Mouse (Mus musculus) lung, embryonic 14.5 days (tissue): ENCODE data around the gene Map1b. TPM values are rescaled to one million over a fixed set of nuclear protein-coding genes. Genes with fewer than 3 reads are reported as not detected.

Source experiments
- ATAC-seq: fragments of 200-750 bp; cut with Nextera tagmentation; 2 replicates; pipeline ENCODE4 v1.8.0; 2017; ENCODE audit warnings: mild to moderate bottlenecking, moderate TSS enrichment, moderate library complexity; ENCODE audit not compliant: insufficient read depth
- DNase-seq: peaks from one replicate; pipeline ENCODE4 v3.0.0-alpha.2; 2015
- H3K27ac ChIP-seq: fragments of 300-500 bp; sonication (generic); 2 replicates; pipeline ENCODE4 v1.5.1; 2014; ENCODE audit warnings: low read depth, mild to moderate bottlenecking, moderate library complexity
- H3K27me3 ChIP-seq: fragments of 300-500 bp; sonication (generic); 2 replicates; pipeline ENCODE4 v1.6.1; 2014; ENCODE audit warnings: low read length, control low read depth; ENCODE audit not compliant: insufficient read depth
- H3K36me3 ChIP-seq: fragments of 300-500 bp; sonication (generic); 2 replicates; pipeline ENCODE4 v1.6.1; 2014; ENCODE audit warnings: control low read depth; ENCODE audit not compliant: insufficient read depth
- H3K4me1 ChIP-seq: fragments of 300-500 bp; sonication (generic); 2 replicates; pipeline ENCODE4 v1.6.1; 2014; ENCODE audit warnings: antibody characterized with exemption, control low read depth; ENCODE audit not compliant: insufficient read depth
- H3K4me2 ChIP-seq: fragments of 300-500 bp; sonication (generic); 2 replicates; pipeline ENCODE4 v1.6.1; 2014; ENCODE audit warnings: mild to moderate bottlenecking
- H3K4me3 ChIP-seq: fragments of 300-500 bp; sonication (generic); 2 replicates; pipeline ENCODE4 v1.5.1; 2014; ENCODE audit warnings: low read depth, low read length
- H3K9ac ChIP-seq: fragments of 300-500 bp; sonication (generic); 2 replicates; pipeline ENCODE4 v1.6.1; 2014
- H3K9me3 ChIP-seq: fragments of 300-500 bp; sonication (generic); 2 replicates; pipeline ENCODE4 v1.6.1; 2016; ENCODE audit warnings: low read depth, low read length, control low read depth
- CTCF ChIP-seq: IDR thresholded peaks from 2 replicates; pipeline ENCODE4 v1.5.1; 2016; ENCODE audit warnings: antibody characterized with exemption, low read depth
- WGBS: fragments of 180-500 bp; shearing (Covaris S2); extraction: QIAGEN DNeasy Blood & Tissue Kit; methylation state at CpG from one replicate; pipeline ENCODE4 v1.1.7; 2014; 5-methylcytosine and 5-hydroxymethylcytosine counted together
- polyA plus RNA-seq: library from polyadenylated mRNA; unstranded; fragments of >200 nt; fragmentation: Nextera tagmentation; extraction: Ambion mirVana; gene quantifications from 2 replicates; pipeline ENCODE4 v1.2.1, GENCODE M21; 2014

Gene Map1b
- polyA plus RNA-seq, 1 experiment from 2014 or later, result 73.3 TPM

DNA sequence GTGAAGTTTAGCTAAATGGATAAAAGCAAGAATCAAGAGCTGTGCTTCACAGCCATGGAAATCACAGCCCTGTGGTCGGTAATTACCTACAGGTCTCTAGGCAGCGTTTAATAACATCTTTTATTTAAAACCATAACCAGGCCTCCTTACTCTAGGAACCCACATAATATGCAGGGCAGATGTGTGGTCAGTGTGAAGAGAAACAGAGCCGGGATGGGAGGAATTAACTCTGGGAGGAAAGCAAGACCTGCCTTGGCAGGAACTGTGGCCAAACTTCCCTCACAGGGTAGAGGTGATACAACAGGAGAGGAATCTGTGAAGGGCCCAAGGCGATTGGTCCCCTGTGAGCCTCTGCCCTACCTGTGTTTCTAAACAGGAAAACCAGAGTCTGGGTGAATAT, 66.8 kb downstream of the Map1b start:
- Histone ChIP-seq H3K36me3 (no peaks in the 10 kb centered on the region), H3K27ac (no peak overlapping the region), H3K9ac (no peak overlapping the region), H3K4me2 (no peak overlapping the region), H3K27me3 (no peaks in the 10 kb centered on the region), H3K9me3 (no peaks in the 10 kb centered on the region), H3K4me3 (no peak overlapping the region), H3K4me1 (peaks cover 20% of the 10 kb centered on the region)
- no peak for DNase-seq
- ATAC-seq, result no peak
- WGBS, result 83% methylated on average over 4 of the region's 4 CpGs
- no peak for TF ChIP-seq CTCF

DNA sequence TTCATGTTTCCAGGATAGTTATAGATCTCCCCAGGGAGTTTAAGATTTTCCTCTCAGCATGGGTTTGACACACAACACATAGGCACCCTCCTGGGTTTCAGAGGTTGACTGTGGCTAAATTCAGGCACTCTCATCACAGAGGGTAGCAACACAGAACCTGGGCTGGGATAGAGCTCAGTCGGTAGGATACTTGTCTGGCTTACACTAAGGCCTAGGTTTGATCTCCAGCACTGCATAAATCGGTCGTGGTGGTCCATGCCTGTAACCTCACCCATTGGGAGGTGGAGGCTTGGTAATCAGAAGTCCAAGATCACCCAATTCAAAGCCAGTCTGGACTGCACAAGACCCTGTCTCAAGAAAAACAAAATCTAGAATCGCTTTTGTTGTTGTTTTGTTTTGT, 68.1 kb downstream of the Map1b start:
- DNase-seq (no peak), ATAC-seq (no peak)
- Histone ChIP-seq H3K27me3 (no peaks in the 10 kb centered on the region), H3K4me2 (no peak overlapping the region), H3K4me1 (peaks cover 22% of the 10 kb centered on the region), H3K4me3 (no peak overlapping the region), H3K9ac (no peak overlapping the region), H3K9me3 (no peaks in the 10 kb centered on the region), H3K27ac (no peak overlapping the region), H3K36me3 (no peaks in the 10 kb centered on the region)
- WGBS, result 74% methylated on average over 4 of the region's 4 CpGs
- TF ChIP-seq CTCF, result no peak

DNA sequence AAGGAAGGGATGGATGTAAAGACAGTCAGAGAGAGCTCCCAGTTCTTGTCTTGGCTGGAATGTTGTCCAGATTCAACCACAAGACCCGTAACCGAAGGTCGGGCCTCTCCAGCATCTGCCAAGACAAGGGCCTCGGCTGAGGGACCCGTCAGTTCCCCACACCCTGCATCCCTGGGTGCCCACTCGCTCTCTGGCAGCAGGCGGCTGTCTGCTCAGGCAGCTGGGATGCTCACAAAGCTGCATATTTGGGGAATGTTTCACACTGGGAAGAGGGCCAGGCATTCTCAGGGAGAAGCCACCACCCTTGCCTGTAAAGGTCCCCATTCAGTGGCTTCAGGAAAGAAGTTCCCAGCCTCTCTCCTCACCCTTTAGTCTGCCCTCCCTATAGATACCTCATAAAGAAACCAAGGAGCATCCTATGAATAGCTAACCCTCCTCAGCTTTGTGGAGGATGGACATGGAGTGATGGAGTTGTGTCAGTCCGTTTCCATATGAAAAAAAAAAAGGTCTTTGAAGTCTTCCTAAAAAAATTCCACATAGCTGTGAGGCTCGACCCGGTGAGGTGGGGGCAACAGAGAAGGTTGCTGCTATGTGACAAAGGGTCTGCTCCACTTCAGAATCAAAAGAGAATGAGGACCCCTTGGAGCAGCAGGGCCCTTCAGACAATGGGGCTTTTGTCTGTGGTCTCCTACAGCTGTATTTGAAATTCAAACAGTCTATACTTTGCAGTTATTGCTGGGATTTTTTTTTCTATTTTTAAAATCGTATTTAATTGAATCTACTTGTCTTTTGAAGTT, 68.7 kb downstream of the Map1b start:
- no peak for TF ChIP-seq CTCF

DNA sequence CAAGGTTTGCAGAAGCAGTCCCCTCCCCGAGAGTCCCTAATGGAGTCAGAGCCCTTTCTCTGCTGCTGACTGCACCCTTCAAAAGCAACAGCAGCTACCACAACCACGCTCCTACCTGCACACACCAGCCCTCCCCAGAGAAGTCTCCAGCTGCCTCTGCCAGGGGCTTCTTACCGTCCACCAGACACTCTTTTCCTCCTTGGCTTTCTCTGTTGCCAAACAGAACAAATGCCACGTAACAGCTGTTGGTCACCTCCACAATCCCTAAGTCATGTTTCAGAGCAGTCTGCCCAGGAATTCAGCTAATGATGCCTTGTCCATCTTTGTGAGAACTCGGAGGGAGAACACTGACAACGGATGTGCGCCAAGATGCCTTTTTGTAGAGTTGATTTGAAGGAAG, 69.3 kb downstream of the Map1b start:
- Histone ChIP-seq H3K27ac (peak overlapping the region; percentile 38; the same call in 1 of the 2 replicates), H3K4me3 (no peak overlapping the region), H3K9ac (no peak overlapping the region), H3K4me2 (no peak overlapping the region; the same call in 1 of the 2 replicates), H3K27me3 (no peaks in the 10 kb centered on the region), H3K9me3 (no peaks in the 10 kb centered on the region), H3K36me3 (no peaks in the 10 kb centered on the region), H3K4me1 (peaks cover 22% of the 10 kb centered on the region)
- DNase-seq, result no peak
- TF ChIP-seq CTCF, result no peak
- no peak for ATAC-seq
- 72% methylated on average over 7 of the region's 7 CpGs for WGBS

More for the DNA sequence above, 68.7 kb downstream of the Map1b start:
- 40% methylated on average over 11 of the region's 11 CpGs for WGBS
- Histone ChIP-seq H3K36me3 (no peaks in the 10 kb centered on the region), H3K27ac (peak overlapping the region; percentile 38; the same call in 1 of the 2 replicates), H3K4me2 (no peak overlapping the region; the same call in 1 of the 2 replicates), H3K4me1 (peaks cover 22% of the 10 kb centered on the region), H3K9ac (no peak overlapping the region), H3K27me3 (no peaks in the 10 kb centered on the region), H3K4me3 (no peak overlapping the region), H3K9me3 (no peaks in the 10 kb centered on the region)
- peak; percentile 61 for ATAC-seq
- DNase-seq, result peak; percentile 59

DNA sequence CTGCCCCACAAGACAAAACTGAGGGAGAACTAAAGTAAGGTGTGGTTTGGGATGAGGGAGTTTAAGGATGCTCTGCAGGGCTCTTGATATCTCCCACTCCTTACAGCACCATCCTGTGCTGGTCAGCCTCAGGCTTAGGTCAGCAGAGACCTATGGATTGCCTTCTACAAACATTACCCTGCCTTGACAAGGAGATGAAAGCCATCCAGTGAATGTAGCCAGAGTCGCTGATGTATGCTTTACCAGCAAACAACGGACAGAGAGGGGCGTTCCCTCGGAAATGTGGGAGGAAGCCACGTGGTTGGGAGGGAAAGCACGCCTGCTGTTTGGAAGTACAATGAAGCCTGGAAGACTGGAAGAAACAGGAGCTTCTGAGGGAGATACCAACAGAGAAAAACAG, 71.5 kb downstream of the Map1b start:
- no peak overlapping the region for H3K4me3 ChIP-seq
- H3K27ac ChIP-seq, result no peak overlapping the region
- ATAC-seq (peak; percentile 12; the same call in 1 of the 2 replicates), DNase-seq (peak; percentile 69)
- no peaks in the 10 kb centered on the region for H3K27me3 ChIP-seq
- no peak overlapping the region for H3K4me2 ChIP-seq
- peaks cover 22% of the 10 kb centered on the region for H3K4me1 ChIP-seq
- peaks cover 11% of the 10 kb centered on the region; the same call in 1 of the 2 replicates for H3K36me3 ChIP-seq
- no peaks in the 10 kb centered on the region for H3K9me3 ChIP-seq
- no peak overlapping the region for H3K9ac ChIP-seq
- 5% methylated on average over 6 of the region's 6 CpGs for WGBS
- no peak for TF ChIP-seq CTCF

DNA sequence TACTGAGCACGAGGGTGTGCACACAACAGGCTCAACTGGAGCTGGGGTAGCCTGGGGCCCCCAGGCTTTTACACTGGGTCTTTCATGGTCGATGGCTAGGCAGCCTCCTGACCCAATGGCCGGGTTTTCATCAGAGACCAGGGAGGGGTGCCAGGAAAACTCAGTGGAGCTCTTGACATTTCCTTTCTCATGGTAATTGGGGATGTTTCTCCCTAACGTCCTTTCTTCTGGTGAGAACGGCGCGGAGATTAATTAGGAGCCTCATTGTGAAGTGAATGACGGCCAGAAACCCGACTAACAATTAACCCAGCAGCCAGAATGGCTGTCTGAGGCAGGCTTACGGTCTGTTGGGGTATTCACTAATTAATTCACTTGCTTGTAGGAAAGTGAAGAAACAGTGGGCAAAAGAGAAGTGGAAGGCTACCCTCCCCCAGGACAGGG, 71.9 kb downstream of the Map1b start:
- no peak overlapping the region for H3K9ac ChIP-seq
- DNase-seq, result no peak
- 36% methylated on average over 10 of the region's 10 CpGs for WGBS
- H3K27ac ChIP-seq, result no peak overlapping the region; the same call in 1 of the 2 replicates
- no peak for TF ChIP-seq CTCF
- H3K9me3 ChIP-seq, result no peaks in the 10 kb centered on the region
- H3K4me2 ChIP-seq, result no peak overlapping the region
- no peaks in the 10 kb centered on the region for H3K27me3 ChIP-seq
- peaks cover 11% of the 10 kb centered on the region; the same call in 1 of the 2 replicates for H3K36me3 ChIP-seq
- no peak for ATAC-seq
- H3K4me1 ChIP-seq, result peaks cover 22% of the 10 kb centered on the region
- no peak overlapping the region for H3K4me3 ChIP-seq

DNA sequence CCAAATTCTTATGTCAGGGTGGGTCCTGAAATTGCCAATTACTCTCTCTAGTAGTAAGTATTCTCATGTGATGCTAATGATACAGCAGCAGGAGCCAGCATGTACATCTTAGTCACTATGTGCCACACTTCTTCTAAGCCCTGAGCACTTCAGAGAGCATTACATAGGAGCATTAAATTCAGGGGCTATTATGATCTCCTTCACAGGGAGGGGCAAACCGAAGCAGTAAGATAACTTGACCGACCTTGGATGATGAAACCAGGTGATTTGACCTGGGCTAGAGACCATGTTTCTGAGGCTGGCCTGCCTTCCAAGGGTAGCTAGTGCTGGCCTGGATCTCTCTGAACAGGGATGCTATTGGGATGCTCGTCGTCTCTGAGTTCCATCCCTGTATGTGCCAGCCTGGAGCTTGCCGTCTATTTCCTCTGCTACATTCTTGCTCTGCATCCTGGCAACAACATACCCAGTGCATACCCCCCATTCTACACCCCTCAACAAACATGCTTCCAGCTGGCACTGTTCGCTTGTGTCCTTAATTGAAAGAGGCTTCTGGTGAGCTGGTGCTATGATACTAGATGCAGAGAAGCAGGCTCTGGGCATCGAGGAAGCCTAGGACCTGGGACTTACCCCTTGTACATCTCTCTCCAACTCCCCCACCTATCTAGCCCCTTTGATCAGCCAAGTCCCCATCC, 72.7 kb downstream of the Map1b start:
- DNase-seq (no peak), ATAC-seq (no peak)
- no peak for TF ChIP-seq CTCF
- Histone ChIP-seq H3K27me3 (no peaks in the 10 kb centered on the region), H3K36me3 (peaks cover 11% of the 10 kb centered on the region; the same call in 1 of the 2 replicates), H3K4me1 (peaks cover 22% of the 10 kb centered on the region), H3K4me2 (no peak overlapping the region), H3K4me3 (no peak overlapping the region), H3K9ac (no peak overlapping the region), H3K9me3 (no peaks in the 10 kb centered on the region), H3K27ac (no peak overlapping the region)
- WGBS, result 88% methylated on average over 7 of the region's 7 CpGs
